Mouse (Mus musculus) small intestine, adult 2 months (tissue): Measurements from ENCODE around the gene Hcrtr1. TPM values are rescaled to one million over a fixed set of nuclear protein-coding genes. Genes with fewer than 3 reads are reported as not detected.
A peak's percentile ranks its signal among the peaks of the same experiment; 100 is the strongest.

Experiments
- H3K27ac ChIP-seq: fragments of 200-500 bp; 2 replicates; pipeline ENCODE4 v1.5.1; 2012; ENCODE audit warnings: low read depth, low read length, control low read depth, inconsistent platforms; ENCODE audit not compliant: insufficient read depth
- H3K27me3 ChIP-seq: fragments of 200-500 bp; 2 replicates; pipeline ENCODE4 v1.6.1; 2012; ENCODE audit warnings: mild to moderate bottlenecking, moderate library complexity, low read length, inconsistent platforms; ENCODE audit not compliant: control insufficient read depth, insufficient read depth
- H3K36me3 ChIP-seq: fragments of 200-500 bp; 2 replicates; pipeline ENCODE4 v1.6.1; 2012; ENCODE audit warnings: mild to moderate bottlenecking, low read length, control low read depth, inconsistent platforms; ENCODE audit not compliant: control insufficient read depth, insufficient read depth
- H3K4me1 ChIP-seq: fragments of 200-500 bp; 2 replicates; pipeline ENCODE4 v1.6.1; 2012; ENCODE audit warnings: low read length, inconsistent platforms, mixed read lengths; ENCODE audit not compliant: control insufficient read depth, insufficient read depth, insufficient read length
- H3K4me3 ChIP-seq: fragments of 200-500 bp; 2 replicates; pipeline ENCODE4 v1.5.1; 2012; ENCODE audit warnings: low read depth, mild to moderate bottlenecking, control low read depth, inconsistent platforms, low read length, moderate library complexity
- CTCF ChIP-seq: fragments of 200-500 bp; IDR thresholded peaks from 2 replicates; pipeline ENCODE4 v1.5.1; 2012; ENCODE audit warnings: low read depth, mild to moderate bottlenecking, control low read depth, inconsistent platforms, low read length, moderate library complexity, mixed read lengths; ENCODE audit not compliant: insufficient replicate concordance, insufficient read length; ENCODE audit errors: extremely low read depth
- POLR2A ChIP-seq: fragments of 200-500 bp; IDR thresholded peaks from 2 replicates; pipeline ENCODE4 v1.6.1; 2012; ENCODE audit warnings: low read depth, mild to moderate bottlenecking, control low read depth, inconsistent platforms, low read length, moderate library complexity
- WGBS: fragments of 180-500 bp; shearing (Covaris S2); methylation state at CpG from one replicate; pipeline ENCODE4 v1.1.7; 2018; 5-methylcytosine and 5-hydroxymethylcytosine counted together
- polyA plus RNA-seq: library from polyadenylated mRNA; depleted of rRNA; stranded (reverse); fragments of >200 nt; gene quantifications from 2 replicates; pipeline ENCODE4 v1.2.3, GENCODE M21; 2012

The Hcrtr1 gene
- polyA plus RNA-seq, 1 experiment: 3.8 TPM

DNA sequence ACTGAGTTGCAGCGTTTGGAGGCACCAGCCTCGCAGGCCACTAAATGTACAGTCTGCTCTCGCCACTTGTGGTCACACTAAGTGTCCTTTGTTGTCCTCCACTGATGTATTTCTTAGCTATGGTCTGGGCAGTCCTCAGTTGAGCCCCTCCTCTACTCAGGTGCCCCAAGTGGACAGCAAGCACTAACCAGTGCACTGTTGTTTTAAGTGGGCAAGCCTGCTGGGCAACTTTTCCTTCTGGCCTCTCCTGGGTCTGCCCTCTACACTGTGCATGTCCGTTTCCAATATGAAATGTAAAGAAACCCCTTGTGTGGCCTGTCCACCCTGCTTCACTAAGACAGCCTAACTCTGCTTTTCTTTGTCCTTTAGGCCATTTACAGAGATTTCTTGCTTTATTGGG, 15.0 kb downstream of the Hcrtr1 start:
- H3K4me3 ChIP-seq: no peak overlapping the region
- peaks cover 9% of the 10 kb centered on the region for H3K4me1 ChIP-seq
- TF ChIP-seq CTCF (no peak), POLR2A (no peak)
- WGBS: 94% methylated on average over 4 of the region's 4 CpGs
- H3K27me3 ChIP-seq: no peaks in the 10 kb centered on the region
- H3K36me3 ChIP-seq: peaks cover 70% of the 10 kb centered on the region
- no peak overlapping the region for H3K27ac ChIP-seq

DNA sequence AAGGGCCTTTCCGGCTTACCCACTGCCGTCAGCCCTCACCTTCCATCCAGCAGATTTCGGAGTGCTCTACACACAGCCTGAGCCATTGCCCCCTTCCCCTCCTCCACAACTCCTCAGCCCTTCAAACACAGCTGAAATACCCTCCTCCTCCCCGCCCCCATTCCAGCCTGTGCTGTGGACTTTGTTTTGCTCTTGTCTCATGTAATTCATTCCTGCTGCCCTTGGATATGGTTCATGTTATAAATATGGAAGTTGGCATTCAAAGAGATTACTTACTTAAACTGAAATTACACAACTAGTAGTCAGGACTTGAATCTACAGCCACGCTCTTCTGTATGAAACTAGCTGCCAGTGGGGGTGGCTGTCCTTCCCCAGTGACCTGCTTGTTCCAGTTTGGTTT, 16.1 kb downstream of the Hcrtr1 start:
- 89% methylated on average over 5 of the region's 5 CpGs for WGBS
- peaks cover 66% of the 10 kb centered on the region for H3K36me3 ChIP-seq

DNA sequence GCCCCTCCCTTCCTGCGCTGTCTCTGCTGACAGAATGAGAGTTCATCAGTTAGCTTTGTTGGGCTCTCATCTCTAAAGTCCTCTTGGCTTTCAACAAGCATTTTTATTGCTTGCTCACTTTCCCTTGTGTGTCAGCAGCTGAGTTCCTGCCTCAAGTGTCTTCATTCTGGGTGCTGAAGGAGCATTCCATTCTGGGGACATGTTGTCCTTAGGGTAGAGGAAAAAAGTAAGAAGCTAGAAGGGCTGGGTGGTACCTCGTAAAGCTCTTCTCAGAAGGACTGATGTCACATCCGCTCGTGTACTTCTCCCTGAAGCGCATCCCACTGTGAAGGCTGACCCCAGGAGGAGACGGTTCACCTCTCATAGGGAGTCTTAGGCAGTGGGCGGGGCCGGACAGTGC, 17.6 kb downstream of the Hcrtr1 start:
- H3K4me1 ChIP-seq: peaks cover 5% of the 10 kb centered on the region; the same call in 1 of the 2 replicates
- TF ChIP-seq CTCF: no peak
- no peak for TF ChIP-seq POLR2A
- WGBS: 87% methylated on average over 8 of the region's 8 CpGs
- no peaks in the 10 kb centered on the region for H3K27me3 ChIP-seq
- no peak overlapping the region for H3K4me3 ChIP-seq
- H3K27ac ChIP-seq: no peak overlapping the region
- peaks cover 56% of the 10 kb centered on the region for H3K36me3 ChIP-seq

More for the DNA sequence above, 16.1 kb downstream of the Hcrtr1 start:
- Histone ChIP-seq H3K4me1 (peaks cover 7% of the 10 kb centered on the region), H3K27me3 (no peaks in the 10 kb centered on the region), H3K4me3 (no peak overlapping the region), H3K27ac (no peak overlapping the region)
- TF ChIP-seq POLR2A (no peak), CTCF (no peak)

DNA sequence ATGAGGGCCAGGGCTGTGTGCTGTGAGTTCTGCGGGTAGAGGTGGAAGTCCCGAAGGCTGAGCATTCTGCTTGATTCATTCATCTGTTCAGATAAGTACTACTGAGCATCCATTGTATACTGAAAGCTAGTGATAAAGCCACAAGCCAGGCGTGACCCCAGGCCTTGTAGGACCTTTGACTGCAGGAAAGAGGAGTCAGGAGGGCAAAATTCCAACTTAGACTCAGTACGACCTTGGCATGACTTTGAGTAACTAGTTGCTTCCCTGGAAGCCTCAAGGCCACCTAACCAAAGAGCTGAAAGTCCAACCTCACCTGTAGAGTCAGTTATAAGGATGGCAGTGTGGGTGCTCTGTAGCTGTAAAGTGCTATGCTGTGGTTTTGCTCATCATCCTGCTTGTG, 18.4 kb downstream of the Hcrtr1 start:
- H3K27me3 ChIP-seq: no peaks in the 10 kb centered on the region
- 55% methylated on average over 4 of the region's 4 CpGs for WGBS
- TF ChIP-seq CTCF (no peak), POLR2A (no peak)
- no peak overlapping the region for H3K27ac ChIP-seq
- H3K4me3 ChIP-seq: no peak overlapping the region
- H3K4me1 ChIP-seq: peaks cover 5% of the 10 kb centered on the region; the same call in 1 of the 2 replicates
- H3K36me3 ChIP-seq: peaks cover 51% of the 10 kb centered on the region

DNA sequence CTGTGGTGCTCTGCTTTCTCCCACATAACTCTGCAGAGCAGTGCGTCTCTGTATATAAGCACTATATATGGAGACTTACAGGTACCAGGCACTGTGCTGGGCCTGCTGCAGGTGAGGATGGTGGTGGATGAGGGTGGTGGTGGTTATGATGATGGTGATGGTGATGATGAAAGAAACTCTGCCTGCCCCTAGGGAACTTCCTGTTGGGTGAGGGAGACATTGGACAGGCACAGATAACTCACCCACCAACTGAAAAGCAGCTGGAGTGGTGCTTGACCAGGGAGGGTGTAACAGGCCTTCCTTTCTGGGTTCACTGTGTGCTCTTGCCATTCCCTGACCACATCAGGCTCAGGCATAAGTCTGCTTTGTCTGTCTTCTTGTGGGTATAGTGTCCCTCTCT, 26.4 kb downstream of the Hcrtr1 start:
- 97% methylated on average over 1 of the region's 1 CpGs for WGBS
- no peak overlapping the region for H3K27ac ChIP-seq
- TF ChIP-seq POLR2A (no peak), CTCF (no peak)

DNA sequence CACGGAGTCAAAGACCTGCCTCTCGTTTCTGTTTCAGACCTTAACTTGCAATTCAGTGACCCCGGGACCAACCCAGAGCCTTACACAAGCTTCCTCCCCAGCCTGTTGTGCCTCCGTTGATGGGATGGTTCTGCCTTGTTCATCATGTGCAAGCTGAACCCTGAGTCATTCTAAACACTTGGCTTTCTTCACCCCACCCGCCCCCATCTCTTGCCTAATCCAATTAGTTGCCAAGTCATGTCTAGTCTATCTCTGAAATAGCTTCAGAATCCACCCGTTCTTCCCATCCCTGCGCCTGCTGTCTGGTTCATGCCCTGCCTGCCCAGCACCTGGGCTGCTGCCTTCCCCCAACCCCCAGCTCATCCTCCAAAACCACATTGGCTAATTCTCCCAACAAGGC, 26.9 kb downstream of the Hcrtr1 start:
- Histone ChIP-seq H3K27me3 (no peaks in the 10 kb centered on the region), H3K4me3 (no peak overlapping the region), H3K27ac (no peak overlapping the region), H3K36me3 (peaks cover 22% of the 10 kb centered on the region), H3K4me1 (peaks cover 26% of the 10 kb centered on the region)
- 61% methylated on average over 7 of the region's 7 CpGs for WGBS
- no peak for TF ChIP-seq POLR2A
- TF ChIP-seq CTCF: no peak

More for the DNA sequence above, 26.4 kb downstream of the Hcrtr1 start:
- Histone ChIP-seq H3K4me1 (peaks cover 26% of the 10 kb centered on the region), H3K4me3 (no peak overlapping the region), H3K36me3 (peaks cover 23% of the 10 kb centered on the region), H3K27me3 (no peaks in the 10 kb centered on the region)

DNA sequence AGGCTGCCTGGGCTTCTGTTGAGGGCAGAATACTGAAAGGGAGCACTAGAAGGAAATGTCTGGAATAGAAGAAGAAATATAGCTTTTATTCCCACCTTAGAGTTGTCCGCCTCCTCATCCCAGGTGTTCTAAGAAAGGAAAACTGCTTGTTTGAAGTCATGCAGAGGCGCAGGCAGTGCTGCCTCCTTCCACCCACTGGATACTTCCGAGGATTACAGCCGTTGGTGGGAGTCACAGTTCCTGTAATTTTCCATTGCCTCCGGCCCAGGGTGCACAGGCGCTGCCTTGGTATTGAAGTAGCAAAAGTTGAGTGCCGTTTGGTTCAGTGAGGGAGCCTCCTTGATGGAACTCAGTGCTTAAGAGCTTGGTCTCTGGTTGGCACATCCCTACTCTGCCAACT, 29.1 kb downstream of the Hcrtr1 start:
- peak overlapping the region; percentile 22 for H3K4me3 ChIP-seq
- peaks cover 32% of the 10 kb centered on the region for H3K4me1 ChIP-seq
- no peak for TF ChIP-seq POLR2A
- TF ChIP-seq CTCF: no peak
- peaks cover 14% of the 10 kb centered on the region for H3K36me3 ChIP-seq
- H3K27ac ChIP-seq: peak overlapping the region; percentile 66
- WGBS: 50% methylated on average over 7 of the region's 7 CpGs
- H3K27me3 ChIP-seq: no peaks in the 10 kb centered on the region

DNA sequence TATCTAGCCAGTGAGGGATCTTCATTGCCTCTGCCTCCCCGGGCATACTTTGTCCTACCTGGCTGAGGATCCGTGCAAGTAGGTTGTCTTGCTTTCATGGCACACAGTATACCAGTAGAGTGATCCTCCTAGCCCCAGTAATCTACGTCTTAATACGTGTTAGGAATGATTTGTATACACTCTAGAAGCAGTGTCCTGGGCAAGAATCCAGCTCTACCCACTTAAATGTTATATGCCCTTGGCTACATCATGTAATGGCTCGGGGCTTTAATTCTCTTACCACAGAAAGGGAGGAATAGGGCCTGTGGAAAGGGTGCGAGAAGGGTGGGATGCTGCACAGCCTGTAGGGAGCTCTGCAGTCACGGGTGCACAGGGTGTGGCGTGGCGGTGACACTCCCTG, 29.5 kb downstream of the Hcrtr1 start:
- 34% methylated on average over 9 of the region's 9 CpGs for WGBS

More for the DNA sequence above, 29.5 kb downstream of the Hcrtr1 start:
- no peak for TF ChIP-seq CTCF
- TF ChIP-seq POLR2A: no peak
- H3K4me1 ChIP-seq: peaks cover 33% of the 10 kb centered on the region
- H3K27ac ChIP-seq: peak overlapping the region; percentile 66
- H3K27me3 ChIP-seq: no peaks in the 10 kb centered on the region
- peaks cover 11% of the 10 kb centered on the region for H3K36me3 ChIP-seq
- H3K4me3 ChIP-seq: peak overlapping the region; percentile 22
